Mouse (Mus musculus): Measurements from ENCODE around the gene Selplg. TPM values are rescaled to one million over a fixed set of nuclear protein-coding genes. Genes with fewer than 3 reads are reported as not detected.

Selplg gene
- 1 to 10 TPM in 1 of 2 experiments, under 1 TPM in 1; 0.89 to 1.3 TPM for total RNA-seq (2021)
- long read RNA-seq, experiment 1, partial matches to known transcripts = 0 of 2 reads
- long read RNA-seq, experiment 1, other reads (novel, unspliced or antisense) = 0 of 2 reads
- long read RNA-seq, experiment 2, partial matches to known transcripts = 0 of 2 reads
- long read RNA-seq, experiment 2, other reads (novel, unspliced or antisense) = 0 of 2 reads

DNA sequence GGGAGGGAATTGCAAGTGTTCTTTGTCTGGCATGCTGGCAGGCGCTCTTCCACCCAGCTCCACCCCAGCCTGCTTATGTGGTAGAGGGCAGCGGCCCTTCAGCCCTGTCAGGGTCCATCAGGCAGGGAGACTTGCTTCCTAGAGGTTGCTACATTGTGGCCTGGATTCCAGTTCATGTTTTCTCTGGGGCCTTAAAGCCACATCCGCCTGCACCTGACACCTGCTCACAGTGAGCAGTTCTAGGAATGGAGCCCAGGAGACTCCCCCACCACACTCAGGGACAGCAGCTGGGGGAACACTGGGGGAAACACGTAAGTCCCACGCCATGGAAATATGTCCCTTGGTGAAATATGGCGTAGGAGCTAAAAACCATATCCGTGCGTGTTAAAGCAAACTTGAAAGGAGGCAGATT is at the start of gene Selplg:
TSS of gene Selplg (minus strand) at position 155 of the 412 bp plus-strand sequence.
- no peak within 1 kb of the TSS for H3K27ac ChIP-seq
- intact Hi-C loops (cut with DNase I) = no loop called here
- TF ChIP-seq CTCF (IDR thresholded peaks at IDR 0.05) = no peak
- no peak within 1 kb of the TSS for H3K4me3 ChIP-seq
- no peak for DNase-seq

GRCm38 (mm10) chr5:113881136-113881535 is 48.7 kb upstream of the Selplg start:
- intact Hi-C loops (cut with DNase I) = no loop called here
- Histone ChIP-seq H3K4me3 (no peak overlapping the region), H3K27ac (peak overlapping the region; percentile 4; the same call in 1 of the 2 replicates)
- no peak for DNase-seq
- TF ChIP-seq CTCF (IDR thresholded peaks at IDR 0.05) = no peak

DNA sequence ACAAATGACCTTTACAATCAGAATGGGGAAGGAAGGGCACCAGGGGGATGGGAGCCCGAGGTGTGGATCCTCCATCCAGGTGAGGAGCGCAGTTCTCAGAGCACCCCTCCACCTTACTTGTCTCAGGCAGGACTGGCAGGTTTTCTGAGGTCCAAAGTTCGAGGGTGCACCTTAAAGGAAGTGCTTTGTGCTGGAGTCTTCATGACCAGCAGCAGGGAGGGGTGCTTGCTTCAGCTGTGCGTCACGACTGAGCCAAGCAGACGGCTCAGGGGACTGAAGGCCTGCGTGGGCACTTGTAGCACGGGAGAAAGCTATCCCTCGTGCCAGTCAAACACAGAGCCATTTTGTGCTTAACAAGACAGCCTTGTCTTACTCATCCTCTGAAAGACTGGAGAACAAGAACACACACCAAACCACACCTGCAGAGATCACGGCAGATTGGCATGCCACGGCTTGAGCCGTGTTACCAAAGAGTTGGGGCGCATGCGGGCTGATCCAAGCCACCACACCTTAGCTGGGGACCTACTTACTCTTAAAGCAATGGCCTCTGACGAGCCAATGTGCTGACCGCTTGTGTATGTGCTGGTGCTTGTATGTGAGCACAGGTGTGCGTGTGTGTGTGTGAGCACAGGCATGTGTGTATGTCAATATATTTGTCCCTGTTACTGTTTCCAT is 46.6 kb upstream of the Selplg start:
- TF ChIP-seq CTCF (IDR thresholded peaks at IDR 0.05) = no peak
- intact Hi-C loops (cut with DNase I) = no loop called here

DNA sequence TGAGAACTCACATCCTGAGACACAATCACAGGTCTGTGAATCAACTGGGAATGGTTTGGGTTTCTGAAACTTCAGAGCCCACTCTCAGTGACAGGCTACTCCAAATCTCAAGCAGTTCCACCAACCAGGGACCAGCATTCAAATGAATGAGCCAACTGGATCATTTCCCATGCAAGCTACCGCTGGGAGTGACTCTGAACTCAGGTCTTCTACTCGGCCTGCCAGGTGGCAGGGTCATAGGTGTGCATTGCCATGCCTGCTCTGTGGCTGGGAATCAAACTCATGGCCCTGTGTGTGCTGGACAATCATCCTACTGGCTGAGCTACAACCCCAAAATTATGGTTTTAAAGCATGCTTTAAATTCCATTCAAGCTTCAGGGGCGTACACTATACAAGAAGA is 45.1 kb upstream of the Selplg start:
- no peak for TF ChIP-seq CTCF (IDR thresholded peaks at IDR 0.05)
- intact Hi-C loops (cut with DNase I) = no loop called here
- Histone ChIP-seq H3K4me3 (no peak overlapping the region), H3K27ac (no peak overlapping the region)
- no peak for DNase-seq

More for the DNA sequence above, 46.6 kb upstream of the Selplg start:
- DNase-seq = no peak
- Histone ChIP-seq H3K27ac (no peak overlapping the region), H3K4me3 (no peak overlapping the region)

- intact Hi-C loops (cut with DNase I) = no loop called here
Observed at GRCm38 (mm10) chr5:113876176-113876575, 43.7 kb upstream of the Selplg start.

DNA sequence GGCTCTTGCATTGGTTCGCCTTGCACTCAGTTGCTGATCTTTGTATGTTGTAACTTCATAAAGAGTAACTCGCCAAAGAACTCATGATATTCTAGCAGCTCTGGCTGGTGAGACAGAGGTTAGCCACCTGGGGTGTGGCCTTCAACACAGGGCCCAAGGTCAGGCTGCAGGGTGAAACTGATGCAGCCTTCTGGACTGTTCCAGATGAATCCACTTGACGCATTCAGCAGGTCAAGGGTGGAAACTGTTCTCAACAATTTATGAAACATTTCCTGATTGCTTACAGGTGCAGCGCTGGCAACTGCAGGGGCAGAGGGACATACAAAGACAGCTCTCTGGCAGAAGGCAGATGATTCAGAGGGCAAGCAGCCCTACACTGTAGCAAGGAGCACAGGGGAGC is 43.2 kb upstream of the Selplg start:
- no peak for DNase-seq
- intact Hi-C loops (cut with DNase I) = no loop called here
- H3K27ac ChIP-seq = no peak overlapping the region
- no peak for TF ChIP-seq CTCF (IDR thresholded peaks at IDR 0.05)
- no peak overlapping the region for H3K4me3 ChIP-seq

More at GRCm38 (mm10) chr5:113876176-113876575, 43.7 kb upstream of the Selplg start:
- DNase-seq = no peak
- TF ChIP-seq CTCF (IDR thresholded peaks at IDR 0.05) = no peak
- Histone ChIP-seq H3K4me3 (no peak overlapping the region), H3K27ac (no peak overlapping the region)

- H3K4me3 ChIP-seq = peak overlapping the region; percentile 53
- peak overlapping the region; percentile 81 for H3K27ac ChIP-seq
- intact Hi-C loops (cut with DNase I) = no loop called here
- TF ChIP-seq CTCF (IDR thresholded peaks at IDR 0.05) = no peak
- DNase-seq = no peak
Observed at GRCm38 (mm10) chr5:113874063-113875024, 41.9 kb upstream of the Selplg start.

DNA sequence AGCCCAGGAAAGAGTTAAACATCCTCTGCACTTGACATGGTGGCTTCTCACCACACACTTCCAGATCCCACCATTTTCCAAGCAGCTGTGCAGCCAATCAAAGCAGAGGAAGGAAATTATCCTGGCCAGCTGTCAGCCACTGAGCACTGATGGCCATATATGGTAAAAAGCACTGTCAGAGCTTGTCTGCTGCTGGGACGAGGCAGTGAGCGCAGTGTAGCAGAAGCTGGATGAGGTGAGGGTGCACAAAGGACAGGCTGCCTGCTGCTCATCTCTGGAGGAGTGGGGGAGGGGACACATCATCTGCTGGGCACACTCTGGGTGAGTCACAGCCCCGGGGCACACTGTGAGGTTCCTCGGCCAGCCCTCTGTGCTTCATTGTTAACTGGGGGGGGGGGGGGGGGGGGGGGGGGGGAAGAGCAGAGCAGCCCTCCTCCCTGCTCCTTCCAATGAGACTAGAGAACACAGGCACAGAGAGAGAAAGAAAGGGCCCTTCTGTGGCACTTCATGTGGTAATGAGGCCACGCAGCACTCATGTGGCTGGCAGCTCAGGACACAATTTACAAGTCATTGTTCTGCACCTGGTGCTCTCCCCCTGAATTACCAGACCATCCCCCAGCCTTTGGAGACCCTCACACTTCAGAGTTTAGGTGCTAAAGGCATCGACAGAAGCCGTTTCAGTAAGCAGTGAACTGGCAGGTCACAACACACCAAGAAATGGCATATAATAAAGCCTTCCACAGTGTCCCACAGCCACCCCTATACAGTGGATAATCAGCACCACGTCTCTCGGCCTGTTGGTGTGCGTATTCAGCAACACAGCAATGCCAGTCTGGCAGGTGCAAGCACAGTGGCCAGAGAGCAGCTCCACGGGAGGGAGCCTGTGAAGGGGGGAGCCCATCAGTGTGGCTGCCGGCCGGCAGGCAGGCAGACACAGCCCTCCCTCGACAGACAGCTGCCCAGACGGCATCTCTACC is 40.8 kb upstream of the Selplg start:
- Histone ChIP-seq H3K27ac (peak overlapping the region; percentile 81), H3K4me3 (peak overlapping the region; percentile 53)
- no peak for TF ChIP-seq CTCF (IDR thresholded peaks at IDR 0.05)
- DNase-seq = peak; percentile 61
- intact Hi-C loops (cut with DNase I) = no loop called here

DNA sequence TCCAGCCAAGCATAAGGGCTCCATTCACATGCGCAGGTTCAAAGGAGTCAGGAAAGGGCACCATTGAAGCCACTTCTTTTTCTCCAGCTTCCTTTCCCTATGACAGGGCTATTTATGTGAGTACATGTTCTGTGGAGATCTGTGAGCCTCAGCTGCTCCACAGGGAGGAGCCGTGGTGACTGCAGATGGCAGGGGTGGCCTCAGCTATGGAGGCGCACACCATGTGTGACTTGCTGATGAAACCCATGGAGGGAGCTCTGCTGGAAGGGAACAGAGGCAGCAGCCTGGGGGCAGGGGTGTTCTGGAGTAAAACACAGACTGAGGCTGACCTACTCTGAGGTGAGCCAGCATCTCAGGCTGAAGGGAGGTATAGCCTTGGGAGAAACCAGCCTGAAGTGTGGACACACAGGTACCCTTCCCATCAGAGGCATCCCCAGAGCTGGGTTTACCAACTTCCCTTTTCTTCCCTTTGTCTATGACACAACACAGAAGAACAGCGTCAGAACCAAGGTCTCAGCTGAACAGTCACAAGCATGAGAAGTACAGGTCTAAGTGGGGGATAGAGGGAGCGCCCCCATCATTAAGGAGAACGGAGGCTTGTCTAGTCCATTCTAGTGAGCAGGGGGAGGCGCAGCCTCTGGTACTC is 39.6 kb upstream of the Selplg start:
- peak overlapping the region; percentile 81 for H3K27ac ChIP-seq
- intact Hi-C loops (cut with DNase I) = loop anchor here (2.0 kb wide), 1 partner anchor 35 kb away; no protein-coding TSS in a partner anchor
- no peak for TF ChIP-seq CTCF (IDR thresholded peaks at IDR 0.05)
- no peak overlapping the region for H3K4me3 ChIP-seq
- DNase-seq = no peak

DNA sequence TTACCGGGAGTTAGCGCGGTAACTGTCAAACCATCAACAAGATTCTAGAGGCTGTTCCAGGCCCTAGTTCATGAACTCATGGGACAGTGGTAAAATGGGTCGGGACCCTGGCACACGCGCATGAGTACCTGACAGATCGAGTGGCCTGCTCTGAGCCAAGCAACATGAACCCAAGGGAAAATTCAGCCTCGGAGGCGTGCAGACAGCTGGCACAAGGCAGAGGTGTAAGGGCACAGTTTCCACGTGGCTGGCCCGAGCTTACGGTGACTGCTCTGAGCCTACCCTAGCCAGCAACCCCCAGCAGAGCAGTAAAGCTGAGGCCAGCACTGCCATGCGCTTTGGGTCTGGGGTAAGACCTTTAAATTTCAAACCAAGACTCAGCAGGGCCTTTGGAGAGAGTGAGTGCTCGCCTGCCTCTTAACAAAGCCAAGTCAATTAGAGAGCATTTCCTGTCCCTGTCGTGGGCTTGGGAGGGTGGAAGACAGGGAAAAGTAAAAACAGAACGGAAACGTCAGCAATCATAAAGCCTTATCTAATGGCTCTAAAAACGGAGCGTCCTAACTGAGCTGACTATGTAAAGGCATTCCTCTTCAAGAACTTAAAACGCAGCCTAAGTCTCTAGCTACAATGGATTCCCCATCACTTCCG is 38.1 kb upstream of the Selplg start:
- TF ChIP-seq CTCF (IDR thresholded peaks at IDR 0.05) = no peak
- peak overlapping the region; percentile 40 for H3K4me3 ChIP-seq
- DNase-seq = peak; percentile 90
- intact Hi-C loops (cut with DNase I) = loop anchor here (2.0 kb wide), 1 partner anchor 36 kb away; no protein-coding TSS in a partner anchor
- H3K27ac ChIP-seq = peak overlapping the region; percentile 81

DNA sequence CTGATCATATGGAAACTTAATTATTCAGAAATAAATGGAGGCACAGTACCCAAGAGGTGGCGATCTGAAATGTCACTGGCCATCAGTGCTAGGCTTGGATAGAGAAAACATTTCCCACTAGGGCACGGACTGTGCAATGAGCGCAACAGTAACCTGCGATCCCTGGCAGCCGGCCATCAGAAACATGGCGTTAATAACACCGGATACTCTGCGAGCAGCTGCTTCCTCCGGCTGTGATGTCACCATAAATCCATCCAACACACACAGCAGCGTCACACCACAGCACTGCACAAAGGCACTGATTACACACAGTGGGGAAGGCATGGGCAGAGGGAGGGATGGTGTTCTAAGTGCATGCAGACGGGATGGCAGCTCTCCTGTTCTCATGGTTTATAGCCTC is 36.7 kb upstream of the Selplg start:
- H3K27ac ChIP-seq = peak overlapping the region; percentile 81
- DNase-seq = peak; percentile 88
- TF ChIP-seq CTCF (IDR thresholded peaks at IDR 0.05) = no peak
- intact Hi-C loops (cut with DNase I) = no loop called here
- H3K4me3 ChIP-seq = no peak overlapping the region
